Mouse (Mus musculus) myocyte (in vitro differentiated cells): ENCODE results near the gene Abcb6.

ENCODE experiments used
- MAX ChIP-seq: IDR thresholded peaks from one replicate; pipeline ENCODE4 v1.6.1; 2011; ENCODE audit warnings: low read depth, mild to moderate bottlenecking, control low read depth
- MYOD1 ChIP-seq, 3 experiments: IDR thresholded peaks; one replicate each; pipeline ENCODE4 v1.6.1; 2011; ENCODE audit warnings: control low read depth in 2 of 3, low read depth in 2 of 3, mild to moderate bottlenecking in 2 of 3, moderate library complexity in 1 of 3; ENCODE audit not compliant: insufficient read length in 2 of 3, control insufficient read depth in 1 of 3
- MYOG ChIP-seq, 3 experiments: IDR thresholded peaks; one replicate each; pipeline ENCODE4 v1.6.1; 2011; ENCODE audit warnings: control low read depth in 2 of 3, low read depth in 2 of 3, mild to moderate bottlenecking in 2 of 3; ENCODE audit not compliant: insufficient read length in 2 of 3, control insufficient read depth in 1 of 3, insufficient read depth in 1 of 3
- POLR2A ChIP-seq: IDR thresholded peaks from one replicate; pipeline ENCODE4 v1.6.1; 2011; ENCODE audit warnings: low read depth, mild to moderate bottlenecking, control low read depth, moderate library complexity; ENCODE audit not compliant: insufficient read length
- SRF ChIP-seq: IDR thresholded peaks from one replicate; pipeline ENCODE4 v1.6.1; 2011; ENCODE audit warnings: low read depth; ENCODE audit not compliant: control insufficient read depth, insufficient read length
- TCF12 ChIP-seq: IDR thresholded peaks from one replicate; pipeline ENCODE4 v1.6.1; 2011; ENCODE audit warnings: mild to moderate bottlenecking, control low read depth; ENCODE audit not compliant: poor library complexity, insufficient read depth, severe bottlenecking
- USF1 ChIP-seq: IDR thresholded peaks from one replicate; pipeline ENCODE4 v1.6.1; 2011; ENCODE audit warnings: low read depth, mild to moderate bottlenecking, control low read depth, moderate library complexity

DNA sequence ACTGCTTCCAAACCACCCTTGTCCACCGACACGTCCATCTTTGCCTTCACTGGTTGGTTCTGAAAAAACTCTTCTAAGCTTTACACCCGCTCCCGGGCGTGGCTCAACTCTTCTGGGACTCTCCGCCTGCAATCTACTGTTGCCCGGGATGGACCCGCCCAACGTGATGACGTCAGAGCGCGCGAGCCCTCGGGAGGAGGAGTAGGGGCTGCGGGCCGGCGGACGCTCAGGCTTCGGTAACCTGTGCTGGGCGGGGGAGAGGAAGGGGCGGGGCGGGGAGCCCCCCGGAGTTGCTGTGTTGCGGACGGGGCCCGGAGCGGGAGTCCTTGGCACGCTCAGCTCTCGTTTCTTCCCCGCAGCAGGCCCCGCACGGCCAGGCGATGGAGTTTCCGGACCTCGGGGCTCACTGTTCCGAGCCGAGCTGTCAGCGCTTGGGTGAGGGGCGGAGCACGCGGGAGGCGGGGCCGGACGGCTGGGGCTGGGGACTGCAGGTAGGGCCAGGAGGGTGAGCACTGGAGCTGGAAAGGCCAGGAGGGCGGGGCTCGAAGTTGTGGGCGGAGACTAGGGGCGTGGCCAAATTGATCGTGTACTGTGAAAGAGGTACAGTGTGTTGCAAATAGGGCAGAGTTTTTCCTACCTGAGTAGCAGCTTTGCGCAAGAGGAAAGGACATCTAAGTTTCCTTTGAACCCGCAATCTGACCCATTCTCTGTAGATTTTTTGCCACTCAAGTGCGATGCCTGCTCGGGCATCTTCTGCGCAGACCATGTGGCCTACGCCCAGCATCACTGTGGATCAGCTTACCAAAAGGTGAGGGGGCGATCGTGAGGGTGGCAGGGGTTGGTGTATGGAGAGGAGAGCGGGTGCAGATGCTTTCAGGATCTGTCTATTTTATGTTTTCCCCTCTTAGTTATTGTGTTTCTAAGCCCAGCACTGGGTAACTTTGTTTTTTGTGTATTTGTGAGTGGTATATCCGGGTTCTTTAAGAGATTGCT, 11.4 kb downstream of the Abcb6 start, which contains the start of gene Zfand2b:
- TF ChIP-seq SRF (no peak), POLR2A (peak; percentile 71), MAX (no peak), TCF12 (no peak), MYOG (IDR thresholded peaks at IDR 0.05; ENCODE audit: control insufficient read depth in 1 of 3, insufficient read depth in 1 of 3, insufficient read length in 2 of 3, low read depth in 2 of 3) (no peak), USF1 (no peak), MYOD1 (IDR thresholded peaks at IDR 0.05; ENCODE audit: control insufficient read depth in 1 of 3, insufficient read length in 2 of 3, low read depth in 2 of 3) (no peak)
